Mouse (Mus musculus): ENCODE measurements around the gene Otub1.

Gene Otub1

DNA sequence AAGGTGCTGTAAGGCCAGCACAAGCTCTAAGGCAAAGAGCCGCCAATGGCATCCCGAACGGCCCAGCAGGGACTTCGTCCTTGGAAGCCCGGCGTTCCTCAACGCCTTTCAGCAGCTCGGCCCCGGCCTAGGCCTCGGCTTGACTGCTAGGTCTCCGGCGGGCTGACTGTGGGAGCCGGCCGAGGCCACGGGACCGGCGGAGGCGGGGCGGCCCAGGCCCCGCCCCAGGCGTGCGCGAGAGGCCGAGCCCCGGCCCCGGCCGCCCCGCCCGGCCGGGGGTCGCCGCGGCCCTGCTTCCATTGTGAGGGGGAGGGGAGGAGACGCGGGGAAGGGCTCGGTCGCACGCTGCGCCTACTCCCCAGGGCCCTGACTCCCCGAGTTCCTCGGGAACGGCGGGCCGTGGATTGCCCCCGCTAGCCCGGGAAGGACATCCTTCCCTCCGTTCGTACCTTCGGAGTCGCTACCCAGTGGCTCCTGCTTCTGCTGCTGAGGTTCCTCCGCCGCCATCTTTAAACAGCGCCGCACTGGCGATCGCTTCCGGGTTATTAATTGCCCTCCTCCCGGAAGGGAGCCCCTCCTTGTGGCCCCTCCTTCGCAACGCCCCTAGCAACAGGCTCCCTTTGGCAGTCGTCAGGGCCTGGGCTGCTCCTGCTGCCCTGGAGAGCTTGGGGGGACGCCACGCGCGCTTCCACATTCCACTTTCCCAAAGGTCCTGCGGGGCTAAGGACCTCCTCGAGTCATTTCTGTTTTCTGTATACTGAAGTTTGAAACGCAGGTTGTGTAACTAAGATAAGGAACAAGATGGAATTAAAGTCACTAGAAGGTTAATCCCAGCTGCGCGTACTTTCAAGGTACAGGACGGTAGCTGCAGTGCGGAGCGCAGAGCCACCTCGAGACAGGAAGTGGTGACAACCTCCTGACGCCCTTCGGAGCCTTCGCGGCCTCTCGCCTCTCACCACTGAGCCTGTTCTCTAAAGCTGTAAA, at the start of gene Otub1:
Gene Otub1, minus strand, starts transcription at position 564 of the 984 bp plus-strand sequence.
- peak; percentile 94 for DNase-seq

DNA sequence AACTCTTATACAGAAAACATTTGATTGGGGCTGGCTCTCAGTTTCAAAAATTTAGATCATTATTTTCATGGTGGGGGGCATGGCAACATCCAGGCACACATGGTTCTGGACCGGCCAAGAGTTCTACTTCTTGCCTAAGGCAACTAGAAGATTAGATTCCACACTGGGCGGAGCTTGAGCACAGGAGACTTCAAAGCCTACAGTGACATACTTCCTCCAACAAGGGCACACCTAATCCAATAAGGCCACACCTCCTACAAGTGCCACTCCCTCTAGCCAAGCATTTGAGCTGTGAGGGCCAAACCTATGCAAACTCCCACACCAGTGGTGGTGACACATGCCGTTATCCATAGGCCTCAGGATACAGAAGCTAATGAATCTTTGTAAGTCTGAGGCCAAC, 39.9 kb upstream of the Otub1 start:
- no peak for DNase-seq

DNA sequence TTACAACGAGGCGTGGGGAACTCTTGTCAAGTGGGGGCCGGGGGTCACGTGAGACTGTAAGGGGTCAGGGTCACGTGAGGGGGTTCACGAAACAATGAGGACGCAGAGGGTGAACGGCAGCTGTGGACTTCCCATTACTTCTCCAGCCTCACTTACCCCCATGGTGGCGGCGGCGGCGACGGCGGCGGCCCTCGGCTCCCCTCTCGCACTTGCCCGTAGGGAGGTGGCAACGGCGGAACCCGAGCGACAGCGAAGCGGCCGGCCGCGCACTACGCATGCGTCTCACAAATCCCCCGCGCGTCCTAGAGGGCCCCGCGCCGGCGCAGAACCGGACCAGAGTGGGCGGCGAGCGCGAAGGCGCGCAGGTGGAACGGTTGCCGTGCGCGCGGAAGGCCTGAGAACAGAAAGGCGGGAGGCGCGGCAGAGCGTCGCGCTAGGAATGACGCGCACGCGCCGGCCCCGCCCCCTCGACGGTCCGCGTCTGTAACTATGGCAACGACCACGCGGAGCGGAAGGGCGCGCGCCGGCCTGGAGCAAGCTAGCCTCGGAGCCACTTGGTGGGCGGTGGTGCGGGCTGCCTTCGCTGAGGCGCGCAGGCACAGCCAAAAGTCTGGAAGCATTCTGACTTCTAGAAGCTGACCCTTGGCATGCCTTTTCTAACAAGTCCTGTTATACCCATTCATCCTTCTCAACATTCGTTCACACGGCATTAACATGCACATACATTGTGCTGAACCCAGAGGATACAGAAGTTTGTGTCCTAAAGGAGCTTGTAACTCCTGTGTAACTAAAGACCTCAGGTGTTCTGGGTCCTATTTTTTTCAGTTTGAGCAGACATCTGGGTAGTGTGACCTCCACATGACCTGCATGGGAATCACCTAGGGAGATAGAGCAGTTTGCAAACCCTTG, 34.9 kb upstream of the Otub1 start, which contains the start of gene Naa40:
Gene Naa40, minus strand, starts transcription at position 402 of the 909 bp plus-strand sequence.
- DNase-seq, result peak; percentile 94

DNA sequence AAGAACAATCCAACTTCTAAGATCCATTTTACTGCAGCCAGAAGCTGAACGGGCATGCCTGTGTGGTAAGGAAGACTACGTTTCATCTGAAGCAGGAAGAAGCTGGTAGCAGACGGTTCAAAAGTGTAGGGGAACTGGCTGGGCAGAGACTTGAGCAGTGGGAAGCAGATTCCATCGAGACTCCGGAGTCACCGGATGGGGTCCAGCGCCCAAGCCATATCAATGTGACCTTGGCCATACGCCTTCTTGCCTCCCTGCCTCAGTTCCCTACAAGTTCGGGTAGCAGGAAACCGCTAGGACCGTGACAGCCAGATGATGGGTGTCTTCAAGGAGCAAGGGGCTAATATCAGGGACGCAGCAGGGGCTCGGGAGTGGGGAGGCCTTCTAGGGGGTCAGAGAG, 34.2 kb upstream of the Otub1 start:
- no peak for DNase-seq

DNA sequence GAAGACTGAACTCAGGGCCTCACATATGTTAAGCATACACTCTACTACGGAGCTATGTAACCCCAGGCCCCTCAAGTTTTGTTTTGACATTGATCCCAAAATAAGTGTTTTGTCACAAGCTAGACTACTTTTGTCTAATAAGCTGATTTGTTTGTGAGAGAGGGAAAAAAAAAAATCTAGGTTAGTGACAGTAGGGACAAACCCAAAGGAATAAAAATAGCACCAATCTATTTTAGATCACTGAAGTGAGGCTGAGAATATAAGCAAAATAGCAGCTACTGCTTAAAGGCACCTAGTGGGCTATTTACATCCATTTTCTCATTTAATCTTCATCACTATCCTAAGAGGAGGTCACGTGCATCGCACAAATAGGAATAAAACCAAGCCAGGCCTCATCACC, 33.5 kb upstream of the Otub1 start:
- no peak for DNase-seq

DNA sequence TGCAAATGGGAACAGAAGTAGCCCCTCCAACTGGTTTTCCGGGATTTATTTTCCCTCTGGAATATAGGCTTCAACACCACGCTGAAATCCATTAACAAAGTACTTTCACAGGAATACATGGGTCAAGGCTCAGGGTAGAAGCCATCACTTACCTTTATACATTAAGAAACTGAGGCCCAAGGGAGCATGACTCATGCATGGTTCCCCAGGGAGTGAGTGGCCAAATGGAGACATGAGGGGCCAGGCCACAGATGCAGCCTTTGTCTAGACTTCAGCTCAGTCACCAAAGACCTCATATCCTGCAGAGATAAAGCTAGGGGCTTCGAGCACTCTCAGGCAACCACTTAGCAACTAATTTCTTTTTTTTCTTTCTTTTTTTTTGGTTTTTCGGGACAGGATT, 30.6 kb upstream of the Otub1 start:
- no peak for DNase-seq

DNA sequence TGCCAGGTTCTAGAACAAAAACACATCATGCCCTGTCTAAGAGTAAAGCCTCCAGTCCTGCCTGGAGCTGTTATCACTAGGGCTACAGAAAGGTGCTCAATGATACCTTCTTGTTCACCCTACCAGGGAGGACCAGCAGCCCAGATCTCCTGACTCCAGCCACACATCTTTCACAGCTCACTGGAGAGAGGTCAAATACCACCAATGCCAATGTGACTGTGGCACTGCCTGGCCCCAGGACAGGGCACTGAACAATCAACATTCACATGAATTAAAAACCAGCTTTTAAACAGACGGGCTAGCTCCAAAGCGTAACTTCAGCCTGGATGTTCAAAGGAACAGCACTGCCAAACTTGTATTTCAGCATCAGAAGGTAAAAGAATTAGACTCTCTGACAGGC, 29.9 kb upstream of the Otub1 start:
- DNase-seq, result no peak

DNA sequence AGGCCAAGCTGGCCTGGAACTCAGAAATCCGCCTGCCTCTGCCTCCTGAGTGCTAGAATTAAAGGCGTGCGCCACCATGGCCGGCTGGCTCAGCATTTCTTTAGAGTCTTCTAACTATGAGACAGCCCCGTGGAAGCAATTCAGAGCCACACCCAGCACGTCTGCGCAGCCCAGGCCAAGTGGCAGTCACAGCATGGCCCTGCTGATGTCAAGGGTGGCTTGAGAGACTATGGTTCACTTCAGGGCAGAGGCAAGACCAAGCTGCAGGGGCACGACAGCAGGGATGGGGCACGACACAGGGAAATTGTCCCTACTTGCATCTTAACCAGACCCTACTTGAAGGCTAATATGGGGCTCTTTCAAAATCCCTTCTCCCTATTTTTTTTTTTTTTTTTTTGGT, 29.3 kb upstream of the Otub1 start:
- no peak for DNase-seq

DNA sequence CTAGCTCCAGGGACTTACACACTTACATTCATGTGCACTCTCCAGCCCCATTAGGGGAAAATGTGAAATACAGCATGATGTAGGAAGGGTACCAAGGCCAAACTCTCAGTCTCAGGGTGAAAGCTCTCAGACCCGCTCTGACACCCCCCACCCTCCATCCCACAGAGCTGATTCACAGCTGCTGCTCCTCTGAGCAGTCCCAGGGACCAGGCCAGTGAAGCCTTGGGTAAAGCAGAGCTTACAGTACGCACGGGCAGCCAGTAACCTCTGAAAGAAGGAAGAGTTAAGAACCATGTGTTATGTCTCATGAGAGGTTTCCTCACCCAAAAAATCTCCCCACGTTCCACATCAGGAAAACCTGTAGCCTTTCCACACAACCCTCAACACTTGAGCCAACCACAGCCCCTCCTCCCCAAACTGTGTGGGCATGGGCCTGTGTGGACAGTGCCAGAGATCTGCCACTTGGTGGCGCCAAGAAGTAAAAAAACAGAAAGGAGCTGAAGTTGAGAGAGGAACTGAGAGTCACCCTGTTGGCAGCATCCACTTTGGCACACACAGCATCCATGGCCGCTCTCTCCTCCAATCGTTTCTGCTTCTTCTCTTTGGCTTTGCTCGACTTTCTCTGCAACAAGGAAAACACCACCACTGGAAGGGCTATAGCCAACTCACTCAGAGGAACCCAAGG, 28.6 kb upstream of the Otub1 start:
- peak; percentile 87 for DNase-seq

DNA sequence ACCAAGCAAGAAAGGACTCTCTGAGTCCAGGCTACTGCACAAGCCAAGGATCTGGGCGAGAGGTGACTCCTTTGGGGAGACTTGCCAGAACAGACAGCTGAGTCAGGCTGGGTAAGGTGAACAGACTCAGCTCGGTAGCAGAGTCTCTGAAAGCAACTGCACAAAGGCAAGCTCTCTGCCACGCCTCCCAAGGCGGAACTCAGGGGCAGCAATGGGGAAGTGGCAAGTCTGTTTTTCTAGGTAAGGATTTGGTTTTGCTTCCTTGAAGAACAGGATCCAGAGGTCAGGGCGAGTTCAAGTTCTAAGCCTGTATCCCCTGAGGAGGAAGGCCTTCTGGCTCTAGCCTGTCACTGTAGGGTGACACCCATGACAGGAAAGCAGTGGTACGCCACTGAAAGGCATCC, 20.4 kb upstream of the Otub1 start:
- no peak for DNase-seq

DNA sequence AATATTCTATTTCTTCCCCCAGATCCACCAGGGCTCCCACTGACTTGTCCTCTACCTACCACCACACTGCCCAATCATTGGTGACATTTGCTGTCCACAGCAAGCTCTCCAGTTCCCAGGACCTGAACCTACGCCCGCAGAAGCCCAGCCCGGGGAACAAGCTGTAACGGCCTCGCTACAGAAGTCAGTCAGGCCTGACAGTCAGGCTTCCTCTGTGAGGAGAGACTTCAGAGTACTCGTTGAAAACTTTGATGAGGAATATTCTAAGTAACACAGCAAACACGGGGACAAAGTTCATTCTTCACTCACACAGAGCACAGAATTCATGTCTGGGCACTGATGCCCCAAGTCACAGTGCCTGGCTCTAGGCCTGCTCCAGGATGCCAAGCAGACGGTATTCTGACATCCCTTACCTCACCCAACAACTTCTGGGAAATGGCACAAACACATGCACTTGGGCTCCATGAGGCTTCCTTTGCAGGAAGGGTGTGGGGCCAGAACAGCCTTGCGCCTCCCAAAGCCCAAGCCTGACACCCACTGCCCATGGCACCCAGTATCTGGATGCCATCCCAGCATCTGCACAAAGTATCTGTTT, 19.1 kb upstream of the Otub1 start:
- no peak for DNase-seq

DNA sequence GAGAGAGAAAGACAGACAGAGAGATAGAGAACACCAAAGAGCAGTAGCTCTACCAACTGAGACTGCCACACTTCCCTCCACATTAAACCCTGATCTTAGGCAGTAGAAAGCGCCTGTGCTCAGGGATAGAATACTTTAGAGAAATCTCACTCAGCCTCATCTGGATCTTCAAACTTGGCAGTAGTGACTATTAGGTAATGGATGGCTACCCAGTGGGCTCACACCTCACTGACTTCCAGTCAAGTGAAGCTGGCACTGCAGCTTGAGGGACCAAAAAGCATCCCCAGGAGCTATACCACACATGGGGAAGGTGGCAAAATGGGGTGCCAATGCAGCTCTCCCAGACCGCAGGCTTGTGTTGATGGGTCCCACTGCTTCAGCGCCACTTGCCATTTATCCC, 18.1 kb upstream of the Otub1 start:
- no peak for DNase-seq

DNA sequence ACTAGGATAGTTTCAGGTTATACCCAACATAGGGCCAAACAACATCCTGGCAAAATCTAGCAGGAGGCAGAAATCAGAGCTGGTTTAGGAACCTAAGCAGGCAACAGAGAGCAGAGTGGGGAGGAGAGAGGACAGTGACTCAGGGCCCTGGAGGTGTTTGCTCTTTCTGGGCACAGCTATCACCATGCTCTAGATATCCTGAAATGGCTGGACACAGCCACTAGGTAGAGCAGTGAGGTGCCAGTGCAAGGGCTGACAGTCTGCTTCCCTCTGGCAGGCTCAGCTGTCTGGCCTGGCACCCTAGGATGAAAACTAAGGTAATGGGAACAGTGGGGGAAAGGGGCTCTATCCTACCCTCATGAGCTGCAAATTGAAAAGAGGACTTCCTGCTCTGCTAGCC, 17.4 kb upstream of the Otub1 start:
- no peak for DNase-seq

DNA sequence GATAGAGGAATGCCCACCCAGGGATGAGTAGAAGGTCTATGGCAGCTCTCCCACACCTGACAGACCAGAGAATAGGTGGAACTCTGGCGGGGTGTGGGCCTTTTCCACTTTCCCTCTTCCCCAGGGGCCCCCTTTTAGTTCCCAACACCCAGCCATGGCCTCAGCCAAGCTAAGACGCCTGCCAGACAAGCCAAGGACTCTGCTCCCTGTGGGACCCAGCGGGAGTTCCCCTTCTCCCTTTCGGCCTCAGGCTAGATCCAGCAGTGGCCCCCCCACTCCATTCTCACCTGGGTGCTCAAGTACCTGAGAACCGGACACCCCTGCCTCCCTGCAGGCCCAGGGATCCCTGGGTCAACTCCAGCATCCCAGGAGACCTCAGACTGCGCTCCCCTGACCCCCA, 16.1 kb upstream of the Otub1 start:
- no peak for DNase-seq

DNA sequence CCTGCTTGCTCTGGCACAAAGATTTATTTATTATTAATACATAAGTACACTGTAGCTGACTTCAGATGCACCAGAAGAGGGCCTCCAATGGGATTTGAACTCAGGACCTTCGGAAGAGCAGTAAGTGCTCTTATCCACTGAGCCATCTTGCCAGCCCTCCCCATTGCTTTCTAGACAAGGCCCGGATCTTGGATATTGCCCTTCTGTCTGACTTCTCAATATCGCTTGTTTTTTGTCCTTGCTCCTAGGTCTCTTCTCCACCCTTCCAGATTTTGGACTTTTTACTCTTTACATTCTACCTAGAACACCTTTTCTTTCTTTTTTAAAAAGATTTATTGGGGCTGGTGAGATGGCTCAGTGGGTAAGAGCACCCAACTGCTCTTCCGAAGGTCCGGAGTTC, 12.6 kb upstream of the Otub1 start:
- DNase-seq, result no peak

DNA sequence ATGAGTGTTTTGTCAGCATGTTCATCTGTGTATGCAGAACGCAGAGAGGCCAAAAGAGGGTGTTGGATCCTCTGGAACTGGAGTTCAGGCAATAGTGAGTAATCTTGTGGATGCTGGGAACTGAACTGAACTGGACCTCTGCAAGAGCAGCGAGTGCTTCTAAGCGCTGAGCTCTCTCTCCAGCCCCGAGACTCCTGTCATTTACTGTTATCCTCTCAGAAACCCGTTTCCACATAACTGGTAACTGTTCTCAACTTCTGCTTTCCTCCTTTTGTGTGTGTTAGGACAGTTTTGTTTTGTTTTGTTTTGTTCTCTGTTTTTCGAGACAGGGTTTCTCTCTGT, 11.8 kb upstream of the Otub1 start:
- DNase-seq, result no peak

DNA sequence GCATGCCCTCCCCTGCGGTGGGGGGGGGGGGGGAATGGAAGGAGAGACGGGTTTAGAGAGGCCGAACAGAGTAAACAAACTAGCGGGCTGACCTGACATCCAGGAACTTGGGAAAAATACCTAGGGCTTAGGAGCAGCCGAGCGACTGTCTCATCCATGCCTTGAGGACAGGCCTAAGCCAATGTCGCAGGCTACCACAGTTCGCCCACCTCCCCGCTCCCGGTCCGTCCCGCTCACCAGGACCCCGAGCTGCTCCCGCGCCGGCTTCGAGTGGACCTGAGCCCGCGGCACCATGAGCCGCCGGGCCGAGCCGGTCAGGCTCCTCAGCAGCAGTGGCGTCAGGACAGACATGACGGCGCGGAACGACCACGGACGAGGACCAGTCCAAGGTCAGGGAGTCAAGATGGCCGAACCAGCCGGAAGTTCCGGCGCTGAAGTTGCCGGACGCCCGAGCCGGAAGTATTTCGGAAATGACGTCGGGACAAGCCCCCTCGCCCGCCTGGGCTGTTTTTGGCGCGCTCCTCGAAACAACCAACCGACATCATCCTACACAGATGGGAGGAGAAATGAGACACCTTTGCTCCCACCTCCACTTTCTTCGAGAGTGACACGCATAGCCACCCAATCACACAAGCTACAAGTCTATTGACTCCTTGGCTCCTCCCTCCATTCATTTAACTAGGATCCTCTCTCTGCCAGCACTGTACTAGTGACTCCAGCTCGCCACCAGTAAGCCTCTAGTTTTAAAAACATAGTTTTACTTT, 11.2 kb upstream of the Otub1 start, which contains the start of gene Cox8a:
Gene Cox8a, minus strand, starts transcription at position 455 of the 764 bp plus-strand sequence.
- peak; percentile 98 for DNase-seq

DNA sequence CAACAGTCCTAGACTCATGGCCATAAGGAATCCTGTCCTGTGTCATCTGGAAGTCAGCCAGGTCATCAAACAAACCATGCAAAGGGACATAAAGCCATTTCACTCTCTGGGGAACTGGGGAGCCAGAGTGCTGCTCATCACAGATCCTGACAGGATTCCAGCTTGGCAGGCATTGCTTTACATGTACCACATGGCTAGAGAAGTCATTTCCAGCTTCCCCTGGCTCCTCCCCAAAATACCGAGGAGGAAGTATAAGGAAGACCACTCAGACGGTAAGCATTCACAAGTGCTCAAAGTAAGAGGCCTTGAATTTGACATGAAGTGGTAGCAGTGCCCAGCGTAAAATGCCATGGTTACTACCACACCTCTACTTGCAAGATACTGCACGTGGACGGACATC, 8.4 kb upstream of the Otub1 start:
- no peak for DNase-seq

DNA sequence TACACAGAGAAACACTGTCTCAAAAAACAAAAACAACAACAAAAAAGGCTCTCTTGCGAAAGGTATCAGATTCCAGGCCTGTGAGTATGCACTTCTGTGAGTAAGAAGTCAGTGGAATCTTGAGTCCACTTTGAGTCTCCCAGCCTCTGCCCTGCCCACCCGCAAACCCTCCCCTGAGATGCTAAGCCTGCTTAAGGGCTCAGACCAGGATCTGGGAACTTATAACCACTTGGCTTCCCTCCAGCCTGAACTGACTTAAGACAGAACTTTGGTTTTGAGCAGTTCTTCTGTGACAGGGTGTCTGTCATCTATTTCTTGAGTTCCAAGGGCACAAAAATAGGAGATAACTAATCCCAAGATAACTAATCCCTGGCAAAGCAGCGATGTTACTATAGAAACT, 6.9 kb upstream of the Otub1 start:
- no peak for DNase-seq

DNA sequence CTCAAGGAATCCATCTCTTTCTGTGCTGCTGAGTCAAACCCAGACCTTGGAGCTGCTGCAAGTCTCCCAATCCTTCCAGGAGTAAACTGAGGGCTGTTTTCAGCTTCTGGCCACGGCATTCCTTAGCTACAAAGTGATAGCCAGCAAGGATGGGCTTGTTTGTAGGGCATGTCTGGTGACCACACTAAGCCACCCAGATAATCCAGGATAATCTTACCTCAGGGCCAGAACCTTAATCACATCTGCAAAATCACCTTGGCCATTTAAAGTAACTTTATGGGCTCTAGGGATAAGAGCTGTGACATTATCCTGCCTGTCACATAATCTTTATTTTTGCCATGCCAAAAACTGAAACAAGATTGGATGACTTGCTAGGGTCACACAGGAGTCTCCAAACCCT, 6.1 kb upstream of the Otub1 start:
- DNase-seq, result no peak

DNA sequence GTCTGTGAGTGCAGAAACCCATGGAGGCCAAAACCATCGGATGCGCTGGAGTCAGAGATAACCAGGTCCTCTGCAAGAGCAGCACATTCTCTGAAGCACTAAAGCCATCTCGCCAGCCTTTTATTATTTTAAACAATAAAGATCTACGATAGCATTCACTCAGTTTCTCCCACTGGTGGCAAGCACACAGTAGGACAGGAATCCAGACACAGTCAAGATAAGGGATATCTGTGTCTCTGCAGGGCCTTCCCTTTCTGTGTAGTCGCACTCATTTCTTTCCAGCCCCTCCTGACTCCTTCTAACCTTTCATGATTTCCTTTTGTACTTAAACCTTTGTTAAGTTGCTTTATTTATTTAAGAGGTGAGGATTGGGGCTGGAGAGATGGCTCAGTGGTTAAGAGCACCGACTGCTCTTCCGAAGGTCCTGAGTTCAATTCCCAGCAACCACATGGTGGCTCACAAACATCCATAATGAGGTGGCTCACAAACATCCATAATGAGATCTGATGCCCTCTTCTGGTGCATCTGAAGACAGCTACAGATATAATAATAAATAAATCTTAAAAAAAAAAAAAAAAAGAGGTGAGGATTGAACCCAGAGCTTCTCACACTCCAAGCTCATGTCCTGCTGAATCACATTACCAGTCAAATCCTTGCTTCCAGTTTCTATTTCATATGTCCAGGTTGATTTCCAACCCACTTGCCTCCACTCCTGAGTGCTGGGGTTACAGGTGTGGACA, 4.0 kb upstream of the Otub1 start:
- no peak for DNase-seq

Measured in right cerebral cortex, adult 18-20 months (tissue).